Mouse (Mus musculus) liver, adult 2 months (tissue): ENCODE measurements around the gene Bhlhe41.

ENCODE experiments used
- CTCF ChIP-seq: fragments of 200-500 bp; IDR thresholded peaks from 2 replicates; pipeline ENCODE4 v1.5.1; 2011; ENCODE audit warnings: low read depth, low read length, control low read depth
- POLR2A ChIP-seq: fragments of 200-500 bp; IDR thresholded peaks from 2 replicates; pipeline ENCODE4 v1.6.1; 2011; ENCODE audit warnings: low read length, control low read depth; ENCODE audit not compliant: insufficient read depth; ENCODE audit errors: extremely low read depth

GRCm38 (mm10) chr6:145891951-145892350, 26.6 kb upstream of the Bhlhe41 start:
- TF ChIP-seq CTCF (no peak), POLR2A (no peak)
